Mouse (Mus musculus): ENCODE results near the gene Dcn. TPM values are rescaled to one million over a fixed set of nuclear protein-coding genes. Genes with fewer than 3 reads are reported as not detected.

Dcn gene
- total RNA-seq (2017), result not detected in 2 replicates

DNA sequence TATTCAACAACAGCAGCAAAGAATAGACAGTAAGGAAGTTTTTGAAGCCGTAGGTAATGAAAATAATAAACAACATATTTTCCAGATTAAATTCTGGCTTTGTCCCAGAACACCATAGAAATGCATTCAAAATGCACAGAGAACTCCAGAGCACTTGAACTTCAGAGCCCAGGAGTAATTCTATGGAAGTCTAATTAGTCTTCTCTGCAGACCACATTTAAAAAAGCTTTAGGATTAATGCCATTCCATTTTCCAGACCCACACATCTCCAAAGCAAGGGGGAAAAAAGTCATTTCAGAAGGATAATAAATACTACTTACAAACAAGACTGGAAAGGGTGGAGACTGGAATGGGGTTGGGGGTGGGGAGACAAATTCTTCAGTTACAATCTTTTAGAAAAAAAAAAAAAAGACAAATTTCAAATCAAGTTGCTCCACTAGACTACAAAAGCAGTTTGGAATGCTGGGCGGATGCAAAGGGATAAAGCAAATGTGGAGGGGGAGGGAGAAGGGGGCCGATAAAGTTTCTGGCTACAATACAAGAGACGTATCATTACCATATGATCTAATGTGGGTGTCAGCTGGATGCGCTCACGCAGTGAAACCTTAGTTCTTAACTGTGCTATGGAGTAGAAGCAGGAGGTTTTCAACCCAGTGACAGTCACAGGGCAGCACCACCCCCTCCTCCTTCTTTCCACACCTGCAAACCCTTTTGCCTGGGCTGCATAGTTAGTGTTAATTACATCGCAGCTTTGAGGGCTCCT lies at the start of gene Dcn:
Gene Dcn, plus strand, starts transcription at position 606 of the 763 bp plus-strand sequence.
- ATAC-seq (replicated peaks; ENCODE audit: low read depth, poor library complexity, severe bottlenecking), result no peak

DNA sequence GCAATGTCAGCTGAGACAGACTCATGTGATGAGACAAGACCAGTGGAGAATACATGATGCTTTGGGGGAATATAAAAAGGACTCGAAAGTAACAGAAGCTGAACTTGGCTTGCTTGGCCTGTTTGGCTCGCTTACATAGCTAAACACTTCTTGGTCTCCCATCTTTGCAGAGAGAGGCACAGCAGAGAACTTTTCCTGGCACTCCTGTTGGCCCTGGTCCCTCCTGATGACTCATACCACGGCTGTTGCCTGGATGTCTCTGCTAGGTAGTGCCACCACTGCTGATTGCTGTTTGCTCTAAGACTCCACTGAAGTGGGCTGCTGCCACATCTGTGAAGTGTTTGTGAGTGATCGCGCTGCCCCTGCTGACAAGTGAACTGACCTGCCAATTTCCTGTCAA lies 42.7 kb upstream of the Dcn start:
- ATAC-seq (replicated peaks; ENCODE audit: low read depth, poor library complexity, severe bottlenecking), result no peak

DNA sequence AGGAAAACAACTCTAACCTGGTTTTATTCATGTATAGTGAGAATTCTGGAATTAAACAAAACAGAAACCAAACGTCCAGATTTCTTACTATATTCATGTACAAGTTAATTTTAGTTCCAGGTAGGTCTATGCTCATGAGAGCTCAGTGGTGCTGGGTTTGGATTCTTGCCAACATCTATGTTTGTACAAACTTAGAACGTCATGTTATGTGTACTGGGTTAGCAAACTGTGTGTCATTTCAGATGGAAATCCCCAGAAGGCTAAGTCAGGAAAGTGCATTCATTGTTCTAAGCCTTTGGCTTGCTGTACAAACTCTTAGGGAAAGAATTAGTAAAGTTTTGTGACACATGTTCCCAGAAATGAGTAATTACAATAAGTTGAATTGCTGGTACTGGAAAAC lies 37.1 kb upstream of the Dcn start:
- no peak for ATAC-seq (replicated peaks; ENCODE audit: low read depth, poor library complexity, severe bottlenecking)

DNA sequence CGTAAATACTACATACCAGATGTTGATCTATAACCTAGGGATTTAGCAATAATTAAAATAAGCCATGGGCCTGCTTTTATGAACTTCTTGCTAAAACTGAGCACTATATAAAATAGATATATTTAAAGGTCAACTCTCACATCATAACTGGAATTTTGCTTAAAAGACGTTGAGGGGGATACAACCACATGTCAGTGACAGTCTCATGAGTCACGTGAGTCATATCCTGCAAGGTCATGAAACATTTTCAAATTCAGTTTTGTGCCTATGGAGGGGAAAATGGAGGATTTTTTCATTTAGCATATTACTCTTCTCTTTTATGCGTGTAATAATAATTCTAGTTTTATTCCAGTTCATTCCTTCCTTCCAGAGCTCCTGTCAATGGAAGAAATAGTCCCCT lies 32.9 kb upstream of the Dcn start:
- no peak for ATAC-seq (replicated peaks; ENCODE audit: low read depth, poor library complexity, severe bottlenecking)

DNA sequence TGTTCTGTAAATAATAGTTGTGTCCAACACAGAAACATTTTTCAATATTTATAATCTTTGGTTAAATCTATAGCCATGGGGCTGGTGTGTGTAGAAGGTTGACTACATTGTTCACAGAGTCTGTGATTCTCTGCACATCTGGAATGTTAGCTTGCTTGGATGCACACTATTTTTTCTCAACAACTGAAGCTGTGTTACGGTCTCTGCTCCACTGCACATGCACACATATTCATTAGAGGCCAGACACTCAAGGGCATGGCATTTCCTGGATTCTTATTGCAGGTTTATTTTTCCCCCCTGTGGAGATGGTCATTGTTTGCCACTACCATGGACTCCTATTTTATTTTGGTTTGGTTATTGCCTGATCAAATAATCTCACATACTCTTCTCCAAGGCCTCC lies 26.5 kb upstream of the Dcn start:
- no peak for ATAC-seq (replicated peaks; ENCODE audit: low read depth, poor library complexity, severe bottlenecking)

DNA sequence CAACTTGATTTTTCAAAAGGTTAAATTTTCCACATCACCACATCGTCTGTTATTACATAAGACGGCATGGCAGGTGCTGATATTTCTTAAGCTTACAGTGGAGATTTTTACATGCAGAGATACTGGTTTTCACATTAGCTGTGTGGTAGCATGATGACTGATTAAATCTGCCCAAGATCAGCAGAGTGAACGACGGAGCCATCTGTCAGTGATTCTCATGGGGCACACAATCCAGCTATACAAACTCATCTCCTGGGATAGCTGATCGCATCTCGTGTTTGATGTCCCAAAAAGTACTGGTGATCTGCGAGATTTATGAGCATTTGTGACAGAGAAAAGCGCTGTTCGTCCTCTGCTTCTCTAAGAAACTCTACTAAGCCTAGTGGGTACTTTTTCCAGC lies 25.9 kb upstream of the Dcn start:
- no peak for ATAC-seq (replicated peaks; ENCODE audit: low read depth, poor library complexity, severe bottlenecking)

DNA sequence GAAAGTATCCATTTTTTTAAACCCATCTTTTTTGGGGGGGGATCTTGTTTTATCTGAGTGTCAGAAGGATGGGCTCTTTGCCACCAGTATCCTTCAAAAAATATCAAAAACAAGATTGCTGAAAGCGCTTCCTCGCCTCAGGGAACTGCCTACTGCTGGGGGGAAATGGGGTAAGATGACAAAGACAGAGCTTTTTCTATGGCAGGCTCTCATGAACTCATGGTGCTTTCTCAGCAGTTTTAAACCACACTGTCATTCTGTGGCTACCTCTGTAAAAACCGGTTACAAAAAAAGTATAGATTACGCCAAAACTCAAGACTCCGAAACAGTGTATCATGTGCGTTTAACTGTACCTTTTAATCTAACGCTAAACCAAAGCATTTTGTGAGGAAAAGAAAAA lies 22.4 kb upstream of the Dcn start:
- no peak for ATAC-seq (replicated peaks; ENCODE audit: low read depth, poor library complexity, severe bottlenecking)

DNA sequence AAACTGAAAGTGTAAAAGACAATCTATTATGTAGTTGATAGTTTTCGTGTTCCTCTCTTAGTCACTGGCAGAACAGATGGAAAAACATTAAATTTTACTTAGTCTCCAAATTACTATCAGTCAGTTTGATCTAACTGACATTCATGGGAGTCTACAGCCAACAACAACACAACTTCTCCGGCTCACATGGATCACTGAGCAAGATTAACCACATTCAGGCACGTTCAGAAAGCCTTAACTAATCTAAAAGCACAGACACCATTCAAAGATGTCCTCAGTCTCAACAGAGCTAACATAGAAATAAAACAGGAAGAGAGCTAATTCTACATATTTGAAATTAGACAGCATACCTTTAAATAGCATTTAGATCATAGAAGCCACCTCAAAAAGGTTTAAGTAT lies 12.6 kb upstream of the Dcn start:
- no peak for ATAC-seq (replicated peaks; ENCODE audit: low read depth, poor library complexity, severe bottlenecking)

DNA sequence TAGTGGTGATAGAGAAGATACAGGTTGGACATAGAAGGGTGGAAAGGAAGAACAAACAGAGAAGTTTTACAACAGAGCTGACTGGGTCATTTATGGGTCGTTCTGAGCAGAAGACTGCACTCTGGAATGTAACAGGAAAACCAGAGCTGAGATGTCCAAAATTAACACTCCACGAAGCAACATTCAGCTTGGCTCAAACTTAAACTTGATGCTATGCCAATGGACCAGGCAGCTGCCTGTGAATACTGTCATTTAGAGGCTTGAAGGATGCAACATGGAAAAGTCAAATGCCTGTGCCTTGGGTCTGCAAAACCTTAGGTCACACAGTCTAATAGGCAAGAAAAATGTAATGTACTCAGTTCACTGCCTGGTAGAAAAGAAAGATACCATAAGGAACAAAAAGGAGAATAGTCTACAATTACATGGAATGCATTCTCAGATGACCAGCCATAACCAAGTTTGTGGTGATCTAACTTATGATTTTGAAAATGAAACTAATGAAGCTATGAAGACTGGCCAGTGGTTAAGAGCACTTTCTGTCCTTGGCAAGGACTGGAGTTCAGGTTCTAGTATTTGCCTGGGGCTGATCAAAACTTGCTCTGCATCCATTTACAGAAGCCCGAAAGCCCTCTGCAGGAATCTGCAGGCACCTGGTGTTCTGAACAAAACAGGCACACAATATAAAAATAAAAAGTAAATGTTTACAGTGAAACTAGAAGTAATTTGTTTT lies 9.8 kb upstream of the Dcn start:
- ATAC-seq (replicated peaks; ENCODE audit: low read depth, poor library complexity, severe bottlenecking), result no peak

DNA sequence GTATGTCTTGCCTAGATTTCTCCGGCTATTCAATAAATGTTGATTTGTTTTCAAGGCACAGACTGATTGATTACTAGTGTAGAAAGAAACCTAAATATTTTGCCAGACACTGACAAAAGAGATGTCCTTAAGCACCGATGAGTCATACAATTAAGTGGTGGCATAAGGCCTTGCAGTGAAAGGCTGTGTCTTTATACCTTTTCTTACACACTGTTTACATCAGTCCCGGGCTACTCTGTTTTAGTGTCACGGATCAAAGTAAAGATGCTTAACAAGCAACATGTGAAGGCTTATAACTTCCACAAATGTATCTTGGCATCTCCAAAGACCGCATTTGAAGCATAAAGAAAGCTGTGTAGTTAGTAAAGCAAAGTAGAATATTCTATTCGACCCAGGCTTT lies 3.9 kb upstream of the Dcn start:
- no peak for ATAC-seq (replicated peaks; ENCODE audit: low read depth, poor library complexity, severe bottlenecking)

DNA sequence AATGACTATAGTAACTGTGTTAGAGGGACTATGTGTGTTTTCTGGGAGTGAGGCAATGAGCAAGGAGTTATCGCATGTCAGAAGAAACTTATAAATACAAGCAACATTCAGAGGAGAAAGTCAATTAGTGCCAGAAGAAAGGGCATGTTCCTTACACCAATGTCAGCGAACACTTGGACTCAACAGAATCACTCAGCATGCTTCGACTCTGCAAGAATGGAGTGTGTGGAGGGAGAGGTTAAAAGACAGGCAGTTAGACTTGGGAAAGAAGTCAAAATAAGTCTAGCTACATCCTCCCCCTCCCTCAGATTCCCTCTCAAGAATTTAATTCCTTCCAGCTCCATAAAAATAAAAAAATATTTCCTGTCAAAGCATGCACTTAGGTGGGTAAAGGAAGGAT lies 1.1 kb upstream of the Dcn start:
- ATAC-seq (replicated peaks; ENCODE audit: low read depth, poor library complexity, severe bottlenecking), result no peak

DNA sequence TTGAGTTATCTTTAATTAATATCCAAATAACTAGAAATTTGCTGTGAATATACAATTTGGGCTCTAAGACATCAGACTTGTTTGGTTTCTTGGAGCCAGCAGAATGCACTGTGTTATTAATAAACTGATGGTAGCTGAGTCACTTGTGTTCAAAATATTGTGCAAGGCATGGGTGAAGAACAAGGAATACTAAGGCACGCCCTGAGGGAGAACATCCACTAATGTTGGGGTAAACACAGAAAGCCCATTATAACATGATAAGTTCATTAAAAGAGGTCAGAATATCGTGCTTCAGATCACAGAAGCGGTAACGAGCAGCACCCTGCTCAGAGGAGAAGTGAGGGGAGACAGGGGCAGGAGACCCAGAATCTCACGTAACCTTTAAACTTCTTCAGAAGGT lies 2.7 kb downstream of the Dcn start:
- ATAC-seq (replicated peaks; ENCODE audit: low read depth, poor library complexity, severe bottlenecking), result no peak

DNA sequence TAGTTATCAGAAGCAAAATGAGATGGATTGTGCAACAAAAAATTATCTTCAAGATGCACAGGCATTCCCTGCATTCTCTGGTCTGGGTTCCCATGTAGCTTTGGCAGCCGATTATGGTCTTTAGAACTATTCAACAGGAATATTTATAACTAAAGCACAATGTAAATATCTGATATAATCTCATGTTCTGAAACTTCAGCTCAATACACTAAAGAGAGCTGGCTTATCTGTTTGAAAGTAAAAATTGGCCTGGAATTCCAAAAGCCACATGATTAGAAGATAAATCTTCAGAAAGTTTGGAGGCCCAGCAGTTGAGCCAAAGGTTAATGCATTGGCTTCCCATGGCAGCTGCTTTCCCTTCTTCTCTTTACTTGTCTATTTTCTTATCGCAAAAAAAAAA lies 4.6 kb downstream of the Dcn start:
- ATAC-seq (replicated peaks; ENCODE audit: low read depth, poor library complexity, severe bottlenecking), result no peak

DNA sequence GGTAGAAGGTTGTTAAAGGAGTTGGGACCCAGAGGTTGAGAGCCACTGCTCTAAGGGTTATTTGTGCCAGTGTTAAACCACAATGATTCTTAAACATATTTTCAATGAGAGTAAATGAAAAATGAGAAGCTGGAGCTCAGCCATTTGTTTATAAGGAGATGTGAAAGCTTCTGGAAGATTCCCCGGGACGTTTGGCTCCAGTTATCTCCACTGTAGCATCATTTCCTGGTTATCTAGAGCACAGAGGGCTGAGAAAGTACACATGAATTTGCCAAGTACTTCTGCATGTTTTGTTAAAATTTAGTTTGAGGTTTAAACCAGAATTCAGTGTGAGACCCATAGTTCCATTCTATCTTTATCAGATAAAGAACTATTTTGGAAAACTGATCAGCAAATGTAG lies 5.7 kb downstream of the Dcn start:
- no peak for ATAC-seq (replicated peaks; ENCODE audit: low read depth, poor library complexity, severe bottlenecking)

DNA sequence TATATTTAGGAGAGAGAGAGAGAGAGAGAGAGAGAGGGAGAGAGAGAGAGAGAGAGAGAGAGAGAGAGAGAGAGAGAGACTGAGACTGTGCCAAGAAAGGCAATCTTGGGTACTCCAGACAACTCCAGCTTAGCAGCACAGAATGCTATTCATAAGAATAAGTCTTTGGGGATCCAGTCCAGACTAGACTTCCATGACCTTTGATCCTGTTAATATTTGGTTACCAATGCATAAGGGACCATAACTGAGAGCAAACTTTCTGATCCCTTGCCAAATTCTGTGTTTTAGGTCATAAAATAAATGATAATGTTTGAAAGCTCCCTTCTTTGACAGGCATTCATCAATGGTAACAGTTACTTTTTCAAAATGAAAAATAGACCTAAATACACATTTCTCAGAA lies 6.7 kb downstream of the Dcn start:
- no peak for ATAC-seq (replicated peaks; ENCODE audit: low read depth, poor library complexity, severe bottlenecking)

DNA sequence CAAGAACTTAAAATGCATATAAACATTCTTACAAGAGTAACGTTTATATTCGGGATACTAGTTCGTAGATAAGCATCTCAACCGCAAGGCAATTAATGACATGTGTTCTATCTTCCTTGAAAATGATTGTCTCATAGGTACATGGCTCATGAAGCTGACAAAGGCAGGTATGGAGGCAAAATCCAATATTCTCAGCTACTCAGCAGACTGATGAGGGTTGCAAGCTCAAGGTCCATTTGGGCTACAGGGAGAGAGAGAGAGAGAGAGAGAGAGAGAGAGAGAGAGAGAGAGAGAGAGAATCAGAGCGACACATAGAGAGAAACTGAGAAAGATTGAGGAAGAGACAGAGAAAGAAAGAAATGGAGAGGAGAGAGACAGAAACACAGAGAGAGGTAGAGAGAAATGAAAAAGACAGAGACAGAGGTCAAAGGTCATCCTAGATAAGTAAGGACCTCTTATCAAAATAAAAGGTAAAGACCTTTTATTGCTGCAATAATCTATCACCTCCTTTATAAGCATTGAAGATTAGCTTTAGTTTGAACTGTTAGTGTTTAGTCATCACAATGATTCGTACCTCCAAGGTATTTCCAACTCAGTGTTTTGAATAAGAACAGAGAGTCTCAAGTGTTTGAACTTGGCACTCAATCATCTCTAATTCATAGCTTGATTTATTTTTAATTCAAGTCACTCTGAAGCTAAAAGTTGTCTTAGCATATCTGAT lies 8.0 kb downstream of the Dcn start:
- no peak for ATAC-seq (replicated peaks; ENCODE audit: low read depth, poor library complexity, severe bottlenecking)

DNA sequence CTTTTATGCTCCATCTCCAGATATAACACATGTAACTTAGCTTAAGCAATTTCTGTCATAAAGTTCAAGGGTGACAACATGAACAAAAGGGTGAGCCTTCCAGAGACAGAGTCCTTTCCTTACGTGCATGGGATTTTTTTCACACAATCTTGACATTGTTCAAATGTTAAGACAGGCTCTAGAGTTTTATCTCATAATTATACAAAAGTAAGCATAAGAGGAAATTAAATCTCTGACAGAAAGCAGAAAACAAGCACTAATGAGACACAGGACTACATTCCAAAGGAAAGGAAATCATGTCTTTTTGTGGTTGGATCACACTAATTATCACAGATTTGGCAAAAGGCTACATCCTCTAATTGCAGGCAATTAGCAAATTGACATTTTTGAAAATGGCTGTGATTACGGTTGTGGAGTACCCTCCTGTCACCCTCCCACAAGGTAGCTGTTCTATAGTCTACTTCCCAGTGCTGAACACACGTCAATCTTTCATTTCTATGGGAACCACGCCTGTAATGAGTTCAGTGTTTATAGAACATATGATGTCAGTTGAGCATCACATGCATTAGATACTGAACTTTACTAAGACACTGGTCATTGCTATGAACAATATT lies 13.1 kb downstream of the Dcn start:
- no peak for ATAC-seq (replicated peaks; ENCODE audit: low read depth, poor library complexity, severe bottlenecking)

DNA sequence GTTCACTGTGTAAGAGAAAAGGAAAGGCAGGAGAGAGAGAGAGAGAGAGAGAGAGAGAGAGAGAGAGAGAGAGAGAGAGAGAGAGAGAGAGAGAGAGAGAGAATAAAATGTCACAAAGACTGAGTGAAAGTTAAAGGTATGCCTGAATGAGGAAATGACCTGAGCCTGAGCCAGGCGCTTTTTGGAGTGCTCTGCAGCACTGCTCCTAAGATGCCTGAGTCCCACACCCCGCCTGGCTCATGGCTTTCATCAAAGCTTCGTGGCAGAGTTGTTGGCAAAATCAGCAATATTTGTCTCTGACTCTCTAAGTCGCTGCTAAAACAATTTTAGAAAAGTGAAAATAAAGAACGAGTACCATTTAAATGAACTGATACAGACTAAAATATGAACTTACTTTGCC lies 18.2 kb downstream of the Dcn start:
- no peak for ATAC-seq (replicated peaks; ENCODE audit: low read depth, poor library complexity, severe bottlenecking)

DNA sequence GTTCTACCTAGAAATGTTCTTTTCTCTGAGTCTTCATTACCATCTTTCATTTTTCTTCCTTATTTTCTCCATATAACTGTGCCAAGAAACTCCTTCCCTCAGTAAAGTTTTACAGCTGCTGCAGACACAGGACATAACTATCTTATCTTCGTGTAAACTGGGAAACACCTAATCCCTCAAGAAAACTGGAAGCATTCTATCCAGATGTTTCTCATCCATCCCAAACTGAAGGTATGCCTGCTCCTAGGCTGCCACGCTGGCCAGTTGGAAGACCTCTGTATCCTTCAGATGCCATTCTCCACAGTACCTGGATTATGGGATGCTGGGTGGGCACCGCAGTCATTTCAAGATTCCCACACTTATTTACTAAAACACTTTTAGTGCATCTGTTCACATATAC lies 44.0 kb downstream of the Dcn start:
- ATAC-seq (replicated peaks; ENCODE audit: low read depth, poor library complexity, severe bottlenecking), result no peak

DNA sequence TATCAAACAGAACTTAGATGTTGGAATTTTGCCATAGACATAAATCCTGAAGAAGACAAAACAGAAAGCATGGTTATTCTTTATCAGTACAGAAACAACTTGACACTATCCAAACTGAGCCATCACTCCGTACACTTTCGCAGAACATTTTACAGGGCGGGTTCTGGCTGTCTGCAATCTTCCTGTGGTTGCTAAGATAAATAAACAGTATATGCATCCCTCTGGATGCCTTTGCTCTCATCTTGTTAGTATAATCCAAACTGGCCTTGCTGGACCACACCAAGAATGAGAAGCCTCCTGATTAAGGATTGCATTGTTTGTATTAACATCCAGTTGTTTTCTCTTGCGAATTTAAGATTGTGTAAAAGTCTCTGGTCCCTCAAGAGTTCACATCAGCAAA lies 56.3 kb downstream of the Dcn start:
- ATAC-seq (replicated peaks; ENCODE audit: low read depth, poor library complexity, severe bottlenecking), result no peak

DNA sequence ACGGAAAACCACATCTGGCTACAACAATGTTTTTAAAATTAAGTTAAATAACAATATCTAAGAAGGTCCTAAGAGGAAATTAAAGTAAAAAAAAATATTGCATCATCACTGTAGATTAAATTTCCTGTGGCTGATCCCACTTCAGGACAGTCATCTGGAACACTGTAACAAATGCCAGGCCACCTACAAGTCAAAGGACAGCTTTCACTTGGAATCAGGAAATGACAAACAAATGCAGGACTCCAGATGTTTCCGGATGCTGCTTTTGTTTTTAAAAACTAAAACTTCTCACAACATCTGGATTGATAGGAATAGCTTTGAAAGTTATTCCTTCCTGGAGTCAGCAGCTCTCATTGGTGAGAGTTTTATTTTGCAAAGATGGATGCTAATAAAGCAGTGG lies 57.5 kb downstream of the Dcn start:
- ATAC-seq (replicated peaks; ENCODE audit: low read depth, poor library complexity, severe bottlenecking), result no peak
